Mouse (Mus musculus) retina, adult 2 months (tissue): ENCODE measurements around the gene Stk38.
"Not testable (repeated sequence)": the region's sequence is repeated elsewhere in the genome, so short reads cannot be mapped to it uniquely, and the experiment has no call there.

Experiments
- DNase-seq: peaks from one replicate; pipeline ENCODE4 v3.0.0-alpha.2; 2012; ENCODE audit warnings: low read depth, low spot score

Stk38 gene

DNA sequence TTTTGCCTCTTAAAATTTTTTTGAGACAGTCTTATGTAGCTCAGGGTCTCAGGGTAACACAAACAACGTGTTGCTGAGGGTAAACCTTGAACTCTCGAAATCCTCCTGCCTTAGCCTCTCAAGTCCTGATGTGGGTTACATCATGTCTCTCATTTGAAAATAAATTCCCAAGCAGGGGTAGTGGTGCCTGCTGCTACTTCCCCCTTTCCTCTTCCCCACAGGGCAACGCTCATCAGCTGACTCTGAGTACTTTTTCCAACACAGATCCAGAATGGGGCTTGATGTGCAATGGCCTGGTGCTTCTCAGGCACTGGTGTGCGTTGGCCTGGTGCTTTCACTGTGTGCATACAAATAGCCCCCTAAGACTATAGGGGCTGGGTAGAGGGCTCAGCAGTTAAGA is 1.4 kb upstream of the Stk38 start:
- DNase-seq, result no peak

DNA sequence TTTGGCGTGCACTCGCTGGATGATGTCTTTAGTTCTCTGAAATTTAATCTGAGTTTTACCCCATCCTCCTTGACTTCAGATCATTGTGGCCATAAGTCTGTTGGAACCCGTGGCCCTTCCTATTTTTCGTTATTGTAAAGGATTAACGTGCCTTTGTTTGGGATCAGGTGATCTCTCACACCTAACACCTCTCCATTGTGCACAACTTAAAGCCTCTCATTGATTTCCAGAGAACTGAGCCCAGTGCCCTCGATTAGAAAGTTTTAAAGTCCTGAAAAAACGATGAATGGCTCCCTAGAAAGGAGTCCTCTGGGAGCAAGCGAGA is 493 bp upstream of the Stk38 start:
- no peak for DNase-seq

DNA sequence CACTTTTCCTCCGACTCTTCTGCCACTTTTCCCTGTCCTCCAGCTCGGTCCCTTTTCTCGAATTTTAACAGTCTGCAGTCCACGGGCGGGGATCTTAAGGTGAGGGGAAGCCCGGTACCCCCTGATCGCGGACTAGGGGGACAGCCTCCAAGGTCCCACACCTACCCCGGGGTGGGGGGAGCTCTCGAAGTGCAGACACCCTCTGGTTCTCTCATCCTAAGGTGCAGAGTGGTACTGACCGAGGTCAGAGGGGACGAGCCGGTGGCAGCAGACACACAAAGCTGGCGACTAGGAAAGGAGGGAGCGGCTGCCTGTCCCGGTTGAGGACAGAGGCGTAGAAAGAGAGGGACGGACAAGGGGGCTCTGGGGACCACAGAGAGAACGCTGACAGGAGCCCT is 553 bp downstream of the Stk38 start:
- DNase-seq, result no peak

DNA sequence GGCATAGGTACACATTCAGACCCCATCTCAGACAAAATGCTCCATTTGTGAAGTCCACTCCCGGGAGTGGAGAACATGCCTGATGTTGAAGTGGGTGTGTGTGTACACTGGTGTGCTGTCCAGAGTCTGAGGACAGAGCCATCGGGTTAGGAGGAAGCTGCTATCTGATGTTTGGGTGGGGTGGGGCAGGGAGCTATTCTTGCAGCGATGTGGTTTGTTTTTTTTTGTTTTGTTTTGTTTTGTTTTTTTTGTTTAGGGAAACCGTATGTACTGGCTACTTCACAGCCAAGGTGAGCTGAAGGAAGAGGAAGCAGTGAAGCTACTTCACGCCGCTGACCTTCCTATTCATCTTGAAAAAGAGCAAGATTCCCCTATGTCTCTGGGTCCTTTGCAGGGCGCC is 983 bp downstream of the Stk38 start:
- DNase-seq, result no peak

DNA sequence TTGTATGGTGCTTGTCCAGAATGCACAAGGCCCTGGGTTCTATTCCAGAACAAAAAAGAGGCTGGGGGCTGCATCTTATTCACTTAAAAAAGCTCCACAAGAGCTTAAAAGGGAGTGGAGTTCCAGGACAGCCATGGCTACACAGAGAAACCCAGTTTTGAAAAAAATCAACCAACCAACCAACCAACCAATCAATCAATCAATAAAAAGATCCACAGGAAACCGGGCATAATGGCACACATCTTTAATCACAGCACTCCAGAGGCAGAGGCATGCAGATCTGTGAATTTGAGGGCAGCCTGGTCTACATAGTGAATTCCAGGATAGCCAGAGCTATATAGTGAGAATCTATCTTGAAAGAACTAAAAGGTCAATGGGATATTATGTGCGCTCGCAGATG is 2.8 kb downstream of the Stk38 start:
- DNase-seq, result no peak

DNA sequence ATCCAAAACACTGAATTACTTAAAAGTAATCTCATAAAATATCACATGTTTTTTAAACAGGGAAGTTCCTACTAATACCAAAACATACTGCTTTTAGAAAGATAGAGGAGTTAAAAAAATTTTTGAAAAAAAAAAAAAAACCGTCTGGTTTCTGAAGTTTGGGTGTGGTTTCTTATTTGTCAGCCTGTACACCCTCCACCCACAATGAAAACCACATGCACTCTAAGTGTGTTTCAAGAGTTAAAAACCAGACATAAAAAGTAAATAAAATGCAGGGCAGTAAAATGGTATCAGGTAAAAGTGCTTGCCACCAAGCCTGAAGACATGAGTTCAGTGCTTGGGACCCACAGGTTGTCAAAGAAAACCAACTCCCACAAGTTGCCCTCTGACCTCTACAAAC is 4.1 kb downstream of the Stk38 start:
- no peak for DNase-seq

DNA sequence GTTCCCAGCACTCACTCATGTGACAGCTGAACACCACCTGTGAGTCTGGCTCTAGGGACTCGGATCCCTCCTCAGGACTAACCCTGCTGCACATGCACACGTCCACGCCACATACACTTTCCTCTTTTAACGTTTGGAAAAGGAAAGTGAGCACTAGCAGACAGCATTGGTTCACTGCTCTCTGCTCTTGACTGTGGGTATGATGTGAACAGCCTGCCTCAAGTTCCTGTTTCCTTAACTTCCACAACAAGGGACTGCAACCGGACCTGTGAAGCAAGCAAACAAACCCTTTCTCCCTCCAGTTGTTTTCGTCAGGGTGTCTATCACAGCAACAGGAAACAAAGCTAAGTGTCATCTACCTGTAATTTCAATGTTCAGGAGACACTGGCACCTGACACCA is 7.3 kb downstream of the Stk38 start:
- no peak for DNase-seq

DNA sequence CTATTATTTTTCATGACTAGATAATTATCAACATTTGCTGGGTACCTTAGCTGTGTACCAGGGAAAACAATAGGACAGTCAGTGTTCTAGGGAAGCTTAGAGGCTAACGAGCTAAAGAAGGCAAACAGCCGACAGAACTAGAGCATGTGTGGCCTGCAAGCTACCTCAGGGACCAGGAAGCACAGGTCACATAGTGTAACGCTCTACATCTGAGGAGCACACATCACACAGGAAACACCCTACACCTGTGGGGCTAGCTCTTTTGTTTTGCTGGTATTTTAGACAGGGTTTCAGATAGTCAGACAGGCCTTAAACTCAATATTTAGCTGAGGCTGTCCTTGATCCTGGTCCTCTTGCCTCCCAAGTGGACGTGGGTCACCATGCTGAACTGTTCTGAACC is 13.2 kb downstream of the Stk38 start:
- no peak for DNase-seq

DNA sequence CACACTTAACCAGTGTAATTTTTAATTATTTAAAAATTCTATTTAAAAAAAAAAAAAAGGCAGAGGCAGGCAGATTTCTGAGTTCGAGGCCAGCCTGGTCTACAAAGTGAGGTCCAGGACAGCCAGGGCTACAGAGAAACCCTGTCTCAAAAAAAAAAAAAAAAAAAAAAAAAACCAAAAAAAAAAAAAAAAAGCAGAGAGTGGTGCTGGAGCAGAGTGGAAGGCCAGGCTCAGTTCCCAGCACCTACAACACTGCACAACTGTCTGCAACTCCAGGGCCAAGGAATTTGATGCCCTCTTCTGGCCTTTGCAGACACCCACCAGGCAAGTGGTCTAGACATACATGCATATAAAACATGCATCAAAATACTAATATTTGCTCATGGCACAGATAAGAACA is 14.8 kb downstream of the Stk38 start:
- DNase-seq, result not testable (repeated sequence)

DNA sequence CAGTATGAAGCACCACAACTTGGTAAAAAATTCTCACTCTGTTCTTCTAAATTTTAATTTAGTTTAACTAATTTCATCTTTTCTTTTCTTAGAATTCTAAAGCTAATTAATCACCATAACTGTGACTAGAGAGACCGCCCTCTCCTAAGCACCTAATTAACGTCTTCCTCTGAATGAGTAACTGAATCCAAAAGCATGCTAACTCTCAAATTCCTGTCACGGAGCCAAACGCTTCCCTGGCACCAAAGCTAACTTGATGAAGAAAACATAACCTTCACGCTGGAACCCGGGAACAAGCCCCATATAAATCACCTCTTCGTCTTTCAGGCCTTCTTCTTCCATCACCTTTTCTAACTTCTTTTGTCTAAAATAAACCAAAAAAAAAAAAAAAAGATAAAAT is 15.7 kb downstream of the Stk38 start:
- DNase-seq, result no peak

DNA sequence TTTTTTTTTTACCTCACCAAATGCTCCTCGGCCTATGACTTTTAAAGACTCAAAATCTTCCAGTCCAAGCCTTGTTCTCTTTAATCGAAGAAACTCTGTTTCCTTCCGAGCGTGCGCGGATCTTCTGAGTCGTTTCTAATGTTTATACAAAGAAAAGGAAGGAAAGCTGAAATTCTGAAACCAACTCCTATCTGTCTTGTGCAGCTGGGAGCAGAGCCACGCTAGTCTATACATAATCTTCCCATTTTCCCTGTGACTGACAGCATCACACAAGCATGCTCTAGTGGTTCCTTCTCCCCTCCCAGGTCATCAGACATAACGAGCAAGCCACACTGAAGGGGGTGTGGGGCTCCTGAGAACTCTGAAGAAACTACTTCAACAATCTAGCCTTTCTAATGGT is 16.5 kb downstream of the Stk38 start:
- no peak for DNase-seq

DNA sequence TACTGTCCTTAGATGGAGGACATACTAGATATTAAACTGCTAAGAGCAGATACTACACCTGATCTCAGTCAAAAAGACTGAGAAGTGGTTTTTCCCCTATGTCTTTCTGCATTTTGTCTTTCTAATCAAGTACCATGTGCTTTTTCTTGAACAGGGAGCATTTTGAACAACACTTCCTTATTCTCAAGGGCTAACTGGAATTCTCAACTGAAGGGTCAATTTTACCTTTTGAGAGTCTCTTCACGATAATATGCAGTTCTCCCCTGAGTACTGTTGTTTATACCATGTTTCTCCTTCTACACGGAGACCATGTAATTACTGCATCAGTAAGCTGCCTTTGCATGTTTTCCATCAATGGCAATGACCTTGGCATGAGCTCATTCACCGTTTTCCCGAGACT is 17.7 kb downstream of the Stk38 start:
- DNase-seq, result no peak

DNA sequence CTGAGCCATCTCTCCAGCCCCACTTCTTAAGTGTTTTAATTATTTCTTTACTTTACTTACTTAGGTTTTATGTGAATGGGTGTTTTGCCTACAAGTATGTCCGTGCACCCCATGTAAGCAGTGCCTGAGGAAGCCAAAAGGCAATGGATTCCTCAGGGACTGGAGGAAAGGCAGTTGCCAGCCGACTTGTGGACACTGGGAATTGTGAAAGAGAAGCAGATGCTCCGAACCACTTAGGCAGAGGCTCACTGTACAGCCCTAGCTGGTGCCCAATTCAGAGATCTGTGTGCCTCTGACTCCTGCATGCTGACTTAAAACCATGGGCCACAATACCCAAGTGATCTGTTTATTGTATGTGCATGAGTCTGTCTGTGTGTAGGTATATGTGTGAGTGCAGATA is 18.8 kb downstream of the Stk38 start:
- DNase-seq, result no peak

DNA sequence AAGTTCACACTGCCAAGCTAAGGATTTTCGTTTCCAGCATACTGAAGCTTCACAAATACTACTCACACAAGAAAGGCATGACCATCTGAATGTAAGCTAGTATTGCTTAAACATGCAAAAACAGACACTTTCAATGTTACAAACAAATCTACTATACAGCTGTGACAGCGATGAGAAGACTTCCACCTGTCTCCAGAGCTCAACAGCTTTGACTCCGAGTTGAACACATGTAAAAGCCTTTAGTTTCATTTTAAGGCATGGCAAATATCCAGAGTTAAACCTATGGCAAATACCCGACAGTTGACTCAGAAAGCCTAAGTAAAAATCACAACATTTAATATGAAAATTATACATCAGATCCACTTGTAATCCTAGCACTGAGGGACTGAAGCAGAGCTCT is 19.5 kb downstream of the Stk38 start:
- no peak for DNase-seq

DNA sequence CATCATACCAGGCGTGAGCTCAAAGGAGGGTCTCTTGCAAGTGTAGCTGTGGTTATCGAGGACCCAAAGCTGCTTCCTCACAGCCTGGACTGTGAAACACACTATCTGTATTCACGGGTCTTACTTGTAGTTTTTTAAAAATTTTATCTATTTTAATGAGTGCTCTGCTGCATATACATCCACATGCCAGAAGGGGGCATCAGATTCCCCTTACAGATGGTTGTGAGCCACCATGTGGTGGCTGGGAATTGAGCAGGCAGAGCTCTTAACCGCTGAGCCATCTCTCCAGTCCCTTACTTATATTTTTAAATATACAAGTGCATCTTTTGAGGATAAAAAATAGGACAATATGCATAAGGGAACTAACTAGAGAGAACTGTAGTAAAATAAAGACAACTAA is 20.1 kb downstream of the Stk38 start:
- DNase-seq, result no peak

DNA sequence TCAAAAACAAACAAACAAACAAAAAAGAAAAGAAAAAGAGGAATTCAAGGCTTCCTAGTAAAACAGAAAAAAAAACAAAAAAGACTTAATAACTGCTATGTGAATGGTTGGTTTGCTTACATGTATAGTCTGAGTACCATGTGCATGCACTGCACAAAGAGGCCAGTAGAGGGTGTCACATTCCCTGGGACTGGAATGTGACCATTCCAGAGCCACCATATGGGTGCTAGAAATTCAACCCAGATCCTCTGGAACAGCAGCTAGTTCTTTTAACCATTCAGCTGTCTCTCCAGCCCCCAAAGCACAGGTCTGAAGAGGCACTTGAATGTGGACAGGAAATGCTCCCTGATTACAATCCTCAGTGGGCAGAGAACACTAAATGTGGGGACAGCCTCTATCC is 21.0 kb downstream of the Stk38 start:
- DNase-seq, result no peak

DNA sequence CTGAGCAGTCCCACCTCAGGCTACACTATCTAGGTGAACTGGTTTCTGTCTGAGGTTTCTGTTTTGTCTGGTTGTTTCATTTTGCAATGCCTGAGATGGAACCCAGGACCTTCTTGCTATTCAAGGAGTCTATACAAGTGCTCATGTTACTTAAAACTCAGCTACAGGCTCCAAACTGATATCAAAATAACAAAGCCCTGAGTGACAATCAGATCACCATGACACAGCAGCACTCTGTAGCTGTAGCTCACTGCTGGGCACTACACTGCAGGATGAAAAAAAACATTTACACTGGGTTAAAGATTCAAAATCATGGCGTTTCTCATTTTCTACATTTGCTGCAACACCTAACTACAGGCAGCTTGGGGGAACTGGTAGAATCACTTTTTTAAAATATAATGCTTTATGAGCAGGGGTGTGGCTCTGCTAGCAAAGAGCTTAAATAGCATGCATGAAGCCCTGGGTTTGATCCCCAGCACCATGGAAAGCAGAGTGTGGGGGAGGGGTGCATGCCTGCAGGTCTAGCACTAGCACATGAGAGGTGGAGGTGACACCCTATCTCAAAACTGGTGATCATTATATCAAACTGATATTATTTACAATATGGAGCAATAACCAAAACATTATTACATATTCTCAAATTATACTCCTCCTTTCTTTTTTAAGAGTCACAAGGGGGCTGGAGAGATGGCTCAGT is 22.9 kb downstream of the Stk38 start:
- DNase-seq, result no peak

DNA sequence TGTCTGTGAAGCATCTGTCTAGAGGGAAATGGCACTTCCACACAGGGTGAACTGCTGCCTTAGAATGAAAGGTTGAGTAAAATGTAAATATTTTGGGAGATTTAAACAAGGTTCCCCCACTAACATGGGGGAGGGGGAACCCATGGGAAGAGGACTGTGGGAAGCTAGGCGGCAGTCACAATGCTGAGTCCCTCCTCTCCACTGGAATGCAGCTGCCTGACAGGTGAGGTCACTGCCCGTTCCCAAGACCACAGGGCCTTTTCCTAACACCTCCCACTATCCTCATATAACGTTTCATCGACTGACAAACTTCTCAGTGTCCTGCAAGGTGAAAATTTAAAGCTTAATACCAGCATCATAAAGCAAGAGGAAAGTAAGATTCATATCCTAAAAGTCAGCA is 25.2 kb downstream of the Stk38 start:
- no peak for DNase-seq

DNA sequence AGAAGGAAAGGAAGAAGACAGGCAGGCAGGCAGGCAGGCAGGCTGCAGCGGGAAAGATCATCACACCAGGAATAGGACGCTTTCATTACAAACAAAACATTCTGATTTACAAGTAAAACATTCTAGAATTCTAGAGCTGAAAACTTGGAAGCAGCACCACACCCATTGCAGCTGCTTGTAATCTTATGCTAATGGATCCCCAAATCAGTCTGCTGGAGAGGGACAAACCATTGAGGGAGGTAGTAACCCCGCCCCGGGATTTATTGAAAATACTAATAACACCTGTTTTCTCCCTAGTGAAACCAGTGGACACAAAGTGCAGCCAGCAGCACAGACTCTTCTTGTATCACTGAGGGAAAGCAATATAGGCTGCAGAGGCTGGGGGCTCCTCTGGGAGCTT is 26.7 kb downstream of the Stk38 start:
- no peak for DNase-seq

DNA sequence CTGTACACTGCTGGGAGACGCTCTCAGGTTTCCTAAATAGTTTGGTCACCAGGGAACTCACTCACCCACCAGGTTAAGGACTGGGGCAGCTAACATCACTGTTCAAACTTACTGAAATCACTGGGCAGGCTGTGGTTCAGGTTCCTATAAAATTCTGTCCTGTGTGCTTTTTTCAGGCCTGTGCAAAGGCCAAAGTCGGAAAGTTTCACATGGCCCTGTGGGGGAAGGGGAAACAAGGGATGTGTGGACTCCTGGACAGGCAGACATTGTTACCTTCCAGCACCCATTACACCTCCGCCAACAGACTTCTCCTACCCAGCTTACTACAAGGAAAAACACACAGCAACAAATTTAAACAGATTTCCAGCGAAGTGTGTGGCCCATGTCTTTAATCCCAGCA is 28.7 kb downstream of the Stk38 start:
- DNase-seq, result no peak

DNA sequence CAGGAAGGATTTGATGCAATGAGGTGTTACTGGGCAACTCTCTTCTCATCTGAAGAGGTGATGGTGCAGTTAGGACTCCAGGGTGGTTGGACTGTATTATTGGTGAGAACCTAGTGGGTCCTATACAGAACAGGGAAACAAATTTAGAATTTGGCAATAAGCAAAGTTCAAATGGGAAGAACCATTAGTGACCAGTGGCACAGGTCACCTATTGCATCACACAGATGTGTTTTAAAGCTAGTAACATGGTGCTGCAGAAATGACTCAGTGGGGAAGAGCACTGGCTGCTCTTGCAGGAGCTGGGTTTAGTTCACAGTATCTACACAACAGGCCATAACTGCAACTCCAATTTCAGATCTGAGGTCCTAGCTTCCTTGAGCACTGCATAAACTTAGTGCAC is 37.7 kb downstream of the Stk38 start:
- no peak for DNase-seq

DNA sequence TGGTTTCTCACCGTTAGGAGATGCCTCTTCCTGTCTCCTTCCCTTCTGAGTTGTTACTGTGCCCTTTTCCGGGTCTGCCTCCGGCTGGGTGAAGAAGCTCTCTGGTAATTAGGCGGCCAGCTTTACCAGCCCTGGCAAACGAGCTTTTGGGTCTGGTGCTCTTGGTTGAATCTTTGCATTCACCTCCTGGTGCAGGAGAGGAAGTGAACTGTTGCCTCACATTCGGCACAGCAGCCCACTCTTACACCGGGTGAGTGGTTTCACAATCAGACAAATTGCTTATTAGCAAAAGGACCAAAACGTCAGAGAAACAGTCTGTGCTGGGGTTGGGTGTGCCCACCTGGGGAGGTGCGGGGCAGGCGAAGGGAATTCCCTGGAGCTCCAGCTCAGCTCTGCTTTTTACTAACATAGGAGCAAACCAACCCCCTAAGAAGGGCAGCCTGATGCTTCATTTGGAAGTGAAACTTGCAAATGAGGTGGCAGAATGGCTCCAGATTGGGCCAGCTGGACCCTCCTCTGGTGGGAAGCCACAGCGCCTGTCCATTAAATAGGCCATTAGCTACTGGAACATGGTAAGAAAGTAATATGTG is 40.7 kb downstream of the Stk38 start:
- no peak for DNase-seq

DNA sequence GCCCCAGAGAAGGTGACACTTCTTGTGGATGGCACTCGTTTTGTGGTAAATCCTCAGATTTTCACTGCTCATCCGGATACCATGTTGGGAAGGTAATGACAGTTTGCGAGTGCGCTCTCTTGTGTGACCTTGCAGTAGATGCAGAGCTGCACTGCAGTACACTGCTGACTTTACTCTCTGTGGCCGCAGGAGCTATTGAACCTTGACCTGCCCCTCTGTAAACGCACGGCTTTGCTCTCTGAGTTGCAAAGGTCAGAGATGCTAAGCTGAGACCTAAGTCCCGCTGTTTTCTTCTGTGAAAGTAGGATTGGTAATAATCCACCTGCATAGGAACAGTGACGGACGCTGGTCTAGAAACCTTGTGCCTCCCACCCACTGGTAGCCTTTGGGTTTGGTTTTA is 46.2 kb downstream of the Stk38 start:
- DNase-seq, result no peak

DNA sequence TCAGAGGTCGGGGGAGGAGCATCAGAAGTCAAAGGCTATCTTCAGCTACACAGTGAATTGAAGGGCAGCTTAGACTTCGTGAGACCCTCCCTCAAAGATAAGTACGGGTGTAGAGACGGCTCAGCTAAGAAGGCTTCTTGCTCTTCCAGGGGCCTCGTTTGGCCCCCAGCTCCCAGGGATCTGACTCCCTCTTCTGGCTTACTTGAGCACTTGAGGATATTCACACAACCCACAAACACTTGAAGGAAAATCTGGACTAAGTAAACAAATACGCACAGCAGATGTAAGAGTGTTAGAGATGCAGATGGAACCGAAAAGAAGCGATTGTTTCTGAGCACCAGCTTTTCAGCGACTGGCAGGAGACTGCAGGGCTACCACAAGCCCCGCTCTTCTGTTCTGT is 47.2 kb downstream of the Stk38 start:
- DNase-seq, result no peak
